Mouse (Mus musculus): ENCODE measurements around the gene Nav2. TPM values are rescaled to one million over a fixed set of nuclear protein-coding genes. Genes with fewer than 3 reads are reported as not detected.

The Nav2 gene
- polyA plus RNA-seq, 1 experiment from 2014 or later, result 22.5 TPM

- 88% methylated on average over 2 of the region's 2 CpGs for WGBS
- no peak overlapping the region for H3K9ac ChIP-seq (replicated peaks; ENCODE audit: low read length)
- H3K9me3 ChIP-seq (ENCODE audit: control insufficient read depth, low read length), result no peaks in the 10 kb centered on the region
- H3K4me2 ChIP-seq (ENCODE audit: low read length), result no peak overlapping the region
- H3K4me1 ChIP-seq (ENCODE audit: control insufficient read depth, insufficient read depth, low read length), result 0 out of 2 replicates have a peak, but pooled peaks cover 12% of the 10 kb centered on the region
- no peaks in the 10 kb centered on the region for H3K27me3 ChIP-seq (ENCODE audit: control insufficient read depth, insufficient read depth, low read length)
- H3K4me3 ChIP-seq (replicated peaks; ENCODE audit: low read depth, low read length), result no peak overlapping the region
- DNase-seq (no peak), ATAC-seq (ENCODE audit: low FRiP score, low TSS enrichment) (no peak)
- H3K27ac ChIP-seq (replicated peaks; ENCODE audit: low read depth, low read length), result no peak overlapping the region
- no peaks in the 10 kb centered on the region for H3K36me3 ChIP-seq (ENCODE audit: control insufficient read depth, insufficient read depth, low read length)
These were observed 413.7 kb downstream of the Nav2 start for GRCm38 (mm10) chr7:49322179-49322578.

- ATAC-seq (ENCODE audit: low FRiP score, low TSS enrichment) (no peak), DNase-seq (no peak)
- WGBS, result 88% methylated on average over 2 of the region's 2 CpGs
- H3K27ac ChIP-seq (replicated peaks; ENCODE audit: low read depth, low read length), result no peak overlapping the region
- no peak overlapping the region for H3K4me3 ChIP-seq (replicated peaks; ENCODE audit: low read depth, low read length)
- no peak overlapping the region for H3K9ac ChIP-seq (replicated peaks; ENCODE audit: low read length)
- no peak overlapping the region for H3K4me2 ChIP-seq (ENCODE audit: low read length)
- H3K27me3 ChIP-seq (ENCODE audit: control insufficient read depth, insufficient read depth, low read length), result no peaks in the 10 kb centered on the region
- no peaks in the 10 kb centered on the region for H3K9me3 ChIP-seq (ENCODE audit: control insufficient read depth, low read length)
- no peaks in the 10 kb centered on the region for H3K36me3 ChIP-seq (ENCODE audit: control insufficient read depth, insufficient read depth, low read length)
- 0 out of 2 replicates have a peak, but pooled peaks cover 12% of the 10 kb centered on the region for H3K4me1 ChIP-seq (ENCODE audit: control insufficient read depth, insufficient read depth, low read length)
These were observed 416.1 kb downstream of the Nav2 start for GRCm38 (mm10) chr7:49324575-49324974.

DNA sequence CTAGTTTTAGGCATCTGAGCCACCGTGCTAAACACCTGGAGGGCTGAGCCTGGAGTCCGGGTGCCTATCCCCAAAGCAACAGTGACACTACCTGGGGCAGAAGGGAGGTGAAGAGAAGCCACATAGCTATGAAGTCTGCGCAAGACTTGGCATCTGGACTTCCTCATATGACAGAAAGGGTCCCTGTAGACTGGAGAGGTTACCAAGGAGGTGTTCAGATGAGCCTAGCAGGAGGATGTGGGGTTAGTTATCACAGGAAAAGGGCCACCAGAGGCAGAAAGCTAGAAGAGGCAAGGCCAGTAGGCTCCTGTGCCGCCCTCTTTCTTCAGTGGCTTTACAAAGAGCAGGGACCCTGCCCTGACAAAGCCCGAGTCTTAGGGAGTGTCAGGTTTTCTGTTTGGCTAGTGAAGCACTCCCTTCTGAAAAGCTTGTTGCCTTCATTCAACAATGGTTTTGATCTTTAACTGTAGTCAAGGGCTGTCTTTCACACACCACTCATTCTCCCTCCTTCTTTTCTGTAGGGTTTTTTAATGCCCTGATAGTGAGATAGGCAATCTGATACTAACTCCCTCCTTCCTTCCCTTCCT, 417.7 kb downstream of the Nav2 start:
- no peaks in the 10 kb centered on the region for H3K36me3 ChIP-seq (ENCODE audit: control insufficient read depth, insufficient read depth, low read length)
- 32% methylated on average over 5 of the region's 5 CpGs for WGBS

DNA sequence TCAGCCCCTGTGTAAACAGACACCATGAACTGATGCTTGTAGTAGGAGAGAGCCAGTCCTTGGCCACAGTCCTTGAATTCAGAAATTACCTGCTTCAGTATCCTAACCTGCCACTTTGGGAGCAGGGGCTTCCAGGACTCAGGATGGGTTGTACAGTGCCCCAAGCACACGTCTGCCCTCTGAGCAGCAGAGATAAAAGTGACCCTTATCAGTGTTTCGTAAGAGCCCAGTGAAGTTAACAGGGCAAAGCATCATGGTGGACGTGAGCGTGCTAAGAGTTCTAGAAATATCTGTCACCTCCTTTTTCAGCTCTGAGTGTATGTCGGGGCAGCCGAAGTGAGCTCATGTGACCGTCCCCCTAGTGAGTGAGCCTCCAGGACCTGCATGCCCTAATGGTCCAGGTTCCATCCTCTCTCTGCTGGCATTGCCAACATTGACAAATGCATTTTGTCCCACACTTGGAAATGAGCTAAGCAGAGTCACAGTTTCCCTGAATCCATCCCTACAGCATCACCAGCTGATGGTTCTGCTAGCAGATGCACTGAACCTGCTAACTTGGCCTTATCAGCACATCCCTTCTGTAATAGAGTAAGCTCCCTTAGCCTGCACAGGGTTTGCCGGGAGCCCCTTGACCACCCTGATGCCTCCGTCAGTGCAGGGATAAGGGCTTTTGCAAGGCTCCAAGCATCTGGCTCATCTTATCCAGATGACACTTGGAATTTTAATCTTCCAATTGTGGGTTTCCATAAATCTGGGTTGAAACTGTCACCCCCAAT, 418.6 kb downstream of the Nav2 start:
- Histone ChIP-seq H3K4me3 (replicated peaks; ENCODE audit: low read depth, low read length) (no peak overlapping the region), H3K27me3 (ENCODE audit: control insufficient read depth, insufficient read depth, low read length) (no peaks in the 10 kb centered on the region), H3K4me2 (ENCODE audit: low read length) (no peak overlapping the region), H3K4me1 (ENCODE audit: control insufficient read depth, insufficient read depth, low read length) (peaks cover 12% of the 10 kb centered on the region; the same call in 1 of the 2 replicates), H3K36me3 (ENCODE audit: control insufficient read depth, insufficient read depth, low read length) (no peaks in the 10 kb centered on the region), H3K9ac (replicated peaks; ENCODE audit: low read length) (no peak overlapping the region), H3K9me3 (ENCODE audit: control insufficient read depth, low read length) (no peaks in the 10 kb centered on the region), H3K27ac (replicated peaks; ENCODE audit: low read depth, low read length) (no peak overlapping the region)
- 83% methylated on average over 9 of the region's 9 CpGs for WGBS
- no peak for ATAC-seq (ENCODE audit: low FRiP score, low TSS enrichment)
- DNase-seq, result no peak

More for the DNA sequence above, 417.7 kb downstream of the Nav2 start:
- H3K4me3 ChIP-seq (replicated peaks; ENCODE audit: low read depth, low read length), result no peak overlapping the region
- no peak overlapping the region for H3K4me2 ChIP-seq (ENCODE audit: low read length)
- H3K9ac ChIP-seq (replicated peaks; ENCODE audit: low read length), result no peak overlapping the region
- no peaks in the 10 kb centered on the region for H3K27me3 ChIP-seq (ENCODE audit: control insufficient read depth, insufficient read depth, low read length)
- no peaks in the 10 kb centered on the region for H3K9me3 ChIP-seq (ENCODE audit: control insufficient read depth, low read length)
- no peak for ATAC-seq (ENCODE audit: low FRiP score, low TSS enrichment)
- 0 out of 2 replicates have a peak, but pooled peaks cover 7% of the 10 kb centered on the region for H3K4me1 ChIP-seq (ENCODE audit: control insufficient read depth, insufficient read depth, low read length)
- DNase-seq, result no peak
- no peak overlapping the region for H3K27ac ChIP-seq (replicated peaks; ENCODE audit: low read depth, low read length)

GRCm38 (mm10) chr7:49330181-49330580, 421.7 kb downstream of the Nav2 start:
- Histone ChIP-seq H3K4me2 (ENCODE audit: low read length) (no peak overlapping the region), H3K9me3 (ENCODE audit: control insufficient read depth, low read length) (no peaks in the 10 kb centered on the region), H3K27ac (replicated peaks; ENCODE audit: low read depth, low read length) (peak overlapping the region; percentile 26; the same call in 1 of the 2 replicates), H3K36me3 (ENCODE audit: control insufficient read depth, insufficient read depth, low read length) (no peaks in the 10 kb centered on the region), H3K4me3 (replicated peaks; ENCODE audit: low read depth, low read length) (no peak overlapping the region), H3K9ac (replicated peaks; ENCODE audit: low read length) (no peak overlapping the region; the same call in 1 of the 2 replicates), H3K27me3 (ENCODE audit: control insufficient read depth, insufficient read depth, low read length) (no peaks in the 10 kb centered on the region), H3K4me1 (ENCODE audit: control insufficient read depth, insufficient read depth, low read length) (peaks cover 21% of the 10 kb centered on the region)
- ATAC-seq (ENCODE audit: low FRiP score, low TSS enrichment), result peak; percentile 12; the same call in 1 of the 2 replicates
- no peak for DNase-seq
- WGBS, result 42% methylated on average over 4 of the region's 4 CpGs

- Histone ChIP-seq H3K27me3 (ENCODE audit: control insufficient read depth, insufficient read depth, low read length) (no peaks in the 10 kb centered on the region), H3K9ac (replicated peaks; ENCODE audit: low read length) (no peak overlapping the region), H3K4me1 (ENCODE audit: control insufficient read depth, insufficient read depth, low read length) (peaks cover 14% of the 10 kb centered on the region), H3K4me2 (ENCODE audit: low read length) (no peak overlapping the region), H3K9me3 (ENCODE audit: control insufficient read depth, low read length) (no peaks in the 10 kb centered on the region), H3K36me3 (ENCODE audit: control insufficient read depth, insufficient read depth, low read length) (no peaks in the 10 kb centered on the region), H3K4me3 (replicated peaks; ENCODE audit: low read depth, low read length) (no peak overlapping the region), H3K27ac (replicated peaks; ENCODE audit: low read depth, low read length) (no peak overlapping the region)
- 74% methylated on average over 4 of the region's 4 CpGs for WGBS
- DNase-seq (no peak), ATAC-seq (ENCODE audit: low FRiP score, low TSS enrichment) (no peak)
These were observed 423.4 kb downstream of the Nav2 start for GRCm38 (mm10) chr7:49331939-49332338.

- ATAC-seq (ENCODE audit: low FRiP score, low TSS enrichment) (no peak), DNase-seq (no peak)
- Histone ChIP-seq H3K36me3 (ENCODE audit: control insufficient read depth, insufficient read depth, low read length) (no peaks in the 10 kb centered on the region), H3K4me2 (ENCODE audit: low read length) (no peak overlapping the region), H3K9ac (replicated peaks; ENCODE audit: low read length) (no peak overlapping the region), H3K4me3 (replicated peaks; ENCODE audit: low read depth, low read length) (no peak overlapping the region), H3K27me3 (ENCODE audit: control insufficient read depth, insufficient read depth, low read length) (no peaks in the 10 kb centered on the region), H3K27ac (replicated peaks; ENCODE audit: low read depth, low read length) (no peak overlapping the region), H3K9me3 (ENCODE audit: control insufficient read depth, low read length) (no peaks in the 10 kb centered on the region), H3K4me1 (ENCODE audit: control insufficient read depth, insufficient read depth, low read length) (peaks cover 14% of the 10 kb centered on the region)
- 77% methylated on average over 7 of the region's 7 CpGs for WGBS
These were observed 424.1 kb downstream of the Nav2 start for GRCm38 (mm10) chr7:49332644-49333043.

GRCm38 (mm10) chr7:49334163-49334562, 425.6 kb downstream of the Nav2 start:
- Histone ChIP-seq H3K4me3 (replicated peaks; ENCODE audit: low read depth, low read length) (no peak overlapping the region), H3K9ac (replicated peaks; ENCODE audit: low read length) (no peak overlapping the region), H3K27me3 (ENCODE audit: control insufficient read depth, insufficient read depth, low read length) (no peaks in the 10 kb centered on the region), H3K36me3 (ENCODE audit: control insufficient read depth, insufficient read depth, low read length) (no peaks in the 10 kb centered on the region), H3K4me2 (ENCODE audit: low read length) (no peak overlapping the region), H3K27ac (replicated peaks; ENCODE audit: low read depth, low read length) (no peak overlapping the region), H3K9me3 (ENCODE audit: control insufficient read depth, low read length) (no peaks in the 10 kb centered on the region), H3K4me1 (ENCODE audit: control insufficient read depth, insufficient read depth, low read length) (peaks cover 19% of the 10 kb centered on the region)
- no peak for DNase-seq
- 32% methylated on average over 5 of the region's 5 CpGs for WGBS
- no peak for ATAC-seq (ENCODE audit: low FRiP score, low TSS enrichment)

DNA sequence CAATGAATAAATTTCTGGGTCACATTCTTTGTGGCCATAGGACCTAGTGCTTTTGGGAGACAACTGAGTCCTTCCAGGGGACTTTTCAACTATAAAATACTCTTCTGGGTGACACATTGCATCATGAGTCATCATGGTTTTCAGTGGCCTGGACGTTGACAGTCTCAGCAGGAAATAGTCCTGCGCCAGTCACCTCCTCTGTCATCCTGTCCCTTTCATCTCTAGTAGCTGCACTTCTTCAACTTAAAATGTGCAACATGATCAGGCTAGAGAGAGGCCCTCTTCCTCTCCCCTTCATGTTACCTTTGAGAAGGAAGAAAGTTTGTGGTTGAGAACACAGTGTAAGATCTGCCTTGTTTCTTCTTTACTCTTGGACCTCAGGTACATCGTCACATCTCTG, 426.5 kb downstream of the Nav2 start:
- DNase-seq (no peak), ATAC-seq (ENCODE audit: low FRiP score, low TSS enrichment) (no peak)
- Histone ChIP-seq H3K27me3 (ENCODE audit: control insufficient read depth, insufficient read depth, low read length) (no peaks in the 10 kb centered on the region), H3K36me3 (ENCODE audit: control insufficient read depth, insufficient read depth, low read length) (no peaks in the 10 kb centered on the region), H3K27ac (replicated peaks; ENCODE audit: low read depth, low read length) (no peak overlapping the region), H3K4me3 (replicated peaks; ENCODE audit: low read depth, low read length) (no peak overlapping the region), H3K4me2 (ENCODE audit: low read length) (no peak overlapping the region), H3K9ac (replicated peaks; ENCODE audit: low read length) (no peak overlapping the region), H3K9me3 (ENCODE audit: control insufficient read depth, low read length) (no peaks in the 10 kb centered on the region), H3K4me1 (ENCODE audit: control insufficient read depth, insufficient read depth, low read length) (peaks cover 19% of the 10 kb centered on the region)
- WGBS, result 64% methylated on average over 3 of the region's 3 CpGs
